Mouse (Mus musculus) embryonic fibroblast, embryonic 13.5 days (primary cell): ENCODE data around the gene N4bp2l1. TPM values are rescaled to one million over a fixed set of nuclear protein-coding genes. Genes with fewer than 3 reads are reported as not detected.
"Not testable (repeated sequence)": the region's sequence is repeated elsewhere in the genome, so short reads cannot be mapped to it uniquely, and the experiment has no call there.

Experiments
- H3K27ac ChIP-seq: 2 replicates; pipeline ENCODE4 v1.5.1; 2012; ENCODE audit warnings: low read length, control low read depth, inconsistent platforms; ENCODE audit not compliant: insufficient read depth
- H3K4me1 ChIP-seq: 2 replicates; pipeline ENCODE4 v1.6.1; 2011; ENCODE audit warnings: low read length; ENCODE audit not compliant: control insufficient read depth, insufficient read depth
- H3K4me3 ChIP-seq: 2 replicates; pipeline ENCODE4 v1.5.1; 2011; ENCODE audit warnings: mild to moderate bottlenecking, control low read depth, low read length; ENCODE audit not compliant: insufficient read depth
- CTCF ChIP-seq: IDR thresholded peaks from 2 replicates; pipeline ENCODE4 v1.5.1; 2011; ENCODE audit warnings: mild to moderate bottlenecking, control low read depth, low read length, moderate library complexity, borderline replicate concordance; ENCODE audit not compliant: insufficient read depth
- POLR2A ChIP-seq: IDR thresholded peaks from 2 replicates; pipeline ENCODE4 v1.6.1; 2011; ENCODE audit warnings: low read depth, mild to moderate bottlenecking, control low read depth, low read length, moderate library complexity
- polyA plus RNA-seq: library from polyadenylated mRNA; stranded (reverse); fragments of >200 nt; gene quantifications from 2 replicates; pipeline ENCODE4 v1.2.4, GENCODE M21; 2011; ENCODE audit warnings: low read depth; ENCODE audit not compliant: missing spikeins, insufficient read length

N4bp2l1 gene
- polyA plus RNA-seq = 0.86 and 1.1 TPM in 2 replicates

GRCm38 (mm10) chr5:150597088-150597487 is at the start of gene N4bp2l1:
TSS of gene N4bp2l1 (minus strand) at chr5:150597188.
- H3K4me1 ChIP-seq = no peaks in the 10 kb centered on the region

GRCm38 (mm10) chr5:150644926-150645325 is 47.9 kb upstream of the N4bp2l1 start:
- no peak for TF ChIP-seq POLR2A
- TF ChIP-seq CTCF = no peak
- H3K27ac ChIP-seq = no peak overlapping the region
- H3K4me1 ChIP-seq = no peaks in the 10 kb centered on the region
- no peak overlapping the region for H3K4me3 ChIP-seq

More at GRCm38 (mm10) chr5:150597088-150597487, at the start of gene N4bp2l1:
- H3K4me3 ChIP-seq = no peak within 1 kb of the TSS
- no peak within 1 kb of the TSS for H3K27ac ChIP-seq
- TF ChIP-seq CTCF (no peak), POLR2A (no peak)

GRCm38 (mm10) chr5:150643390-150643789 is 46.4 kb upstream of the N4bp2l1 start:
- H3K4me3 ChIP-seq, H3K4me1 ChIP-seq, H3K27ac ChIP-seq: not testable (repeated sequence)

GRCm38 (mm10) chr5:150641440-150641839 is 44.5 kb upstream of the N4bp2l1 start:
- no peaks in the 10 kb centered on the region for H3K4me1 ChIP-seq
- no peak for TF ChIP-seq CTCF
- no peak for TF ChIP-seq POLR2A
- no peak overlapping the region for H3K27ac ChIP-seq
- H3K4me3 ChIP-seq = no peak overlapping the region

- Histone ChIP-seq H3K27ac (no peak overlapping the region), H3K4me3 (no peak overlapping the region), H3K4me1 (no peaks in the 10 kb centered on the region)
- TF ChIP-seq CTCF (no peak), POLR2A (no peak)
Observed at GRCm38 (mm10) chr5:150629692-150630091, 32.7 kb upstream of the N4bp2l1 start.

- no peak overlapping the region for H3K27ac ChIP-seq
- no peaks in the 10 kb centered on the region for H3K4me1 ChIP-seq
- no peak for TF ChIP-seq POLR2A
- TF ChIP-seq CTCF = no peak
- no peak overlapping the region for H3K4me3 ChIP-seq
Observed at GRCm38 (mm10) chr5:150629272-150629671, 32.3 kb upstream of the N4bp2l1 start.

GRCm38 (mm10) chr5:150625528-150625927 is 28.5 kb upstream of the N4bp2l1 start:
- H3K27ac ChIP-seq = no peak overlapping the region
- TF ChIP-seq POLR2A = no peak
- no peak for TF ChIP-seq CTCF
- H3K4me3 ChIP-seq = no peak overlapping the region
- H3K4me1 ChIP-seq = no peaks in the 10 kb centered on the region

- no peak overlapping the region for H3K4me3 ChIP-seq
- H3K4me1 ChIP-seq = no peaks in the 10 kb centered on the region
- H3K27ac ChIP-seq = no peak overlapping the region
- TF ChIP-seq CTCF (no peak), POLR2A (no peak)
Observed at GRCm38 (mm10) chr5:150622792-150623191, 25.8 kb upstream of the N4bp2l1 start.

GRCm38 (mm10) chr5:150621592-150621991 is 24.6 kb upstream of the N4bp2l1 start:
- no peak for TF ChIP-seq CTCF
- TF ChIP-seq POLR2A = no peak
- Histone ChIP-seq H3K4me1 (no peaks in the 10 kb centered on the region), H3K27ac (no peak overlapping the region)

GRCm38 (mm10) chr5:150620588-150621135 is 23.7 kb upstream of the N4bp2l1 start:
- no peak for TF ChIP-seq CTCF
- TF ChIP-seq POLR2A = no peak
- H3K27ac ChIP-seq = no peak overlapping the region
- H3K4me3 ChIP-seq = no peak overlapping the region
- H3K4me1 ChIP-seq = no peaks in the 10 kb centered on the region

More at GRCm38 (mm10) chr5:150621592-150621991, 24.6 kb upstream of the N4bp2l1 start:
- H3K4me3 ChIP-seq = no peak overlapping the region
